Mouse (Mus musculus) left cerebral cortex, postnatal 25 days (tissue): Measurements from ENCODE around the gene Lamtor4. TPM values are rescaled to one million over a fixed set of nuclear protein-coding genes. Genes with fewer than 3 reads are reported as not detected.

Experiments used
- DNase-seq, 2 experiments: peaks; one replicate each; pipeline ENCODE4 v3.0.0; 2022; ENCODE audit warnings: low spot score in 2 of 2, mixed read lengths in 1 of 2
- intact Hi-C: fragments of 180-260 bp; cut with DNase I; formaldehyde crosslinking; loops from one replicate; pipeline ENCODE4 v1.15.1; 2025
- total RNA-seq, 2 experiments: library from RNA; stranded (reverse); gene quantifications; 2 replicates each; pipeline ENCODE4 v1.2.3; 2021

Lamtor4 gene
- total RNA-seq, 2 experiments from 2014 or later = 56.9 to 59.8 TPM

DNA sequence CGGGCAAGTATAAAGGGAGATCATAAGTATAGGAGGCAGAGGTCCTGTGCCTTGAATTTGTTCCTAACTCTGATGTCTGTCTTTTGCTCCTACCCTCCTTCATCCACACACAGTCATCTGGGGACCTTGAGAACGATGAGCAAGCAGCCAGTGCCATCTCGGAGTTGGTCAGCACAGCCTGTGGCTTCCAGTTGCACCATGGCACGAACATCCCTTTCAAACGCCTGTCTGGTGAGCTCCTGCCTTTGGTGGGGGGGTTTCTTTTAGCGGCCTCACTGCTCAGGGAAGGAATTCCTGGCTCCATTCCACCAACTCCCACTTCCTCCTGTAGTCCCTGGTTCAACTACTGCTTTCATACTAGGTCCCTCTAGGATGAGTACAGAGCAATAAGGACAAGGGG is 3.3 kb downstream of the Lamtor4 start:
- intact Hi-C loops = loop anchor here (5.0 kb wide), 1 partner anchor 184 kb away; the partner anchor contains the start of gene Zfp157
- no peak for DNase-seq

DNA sequence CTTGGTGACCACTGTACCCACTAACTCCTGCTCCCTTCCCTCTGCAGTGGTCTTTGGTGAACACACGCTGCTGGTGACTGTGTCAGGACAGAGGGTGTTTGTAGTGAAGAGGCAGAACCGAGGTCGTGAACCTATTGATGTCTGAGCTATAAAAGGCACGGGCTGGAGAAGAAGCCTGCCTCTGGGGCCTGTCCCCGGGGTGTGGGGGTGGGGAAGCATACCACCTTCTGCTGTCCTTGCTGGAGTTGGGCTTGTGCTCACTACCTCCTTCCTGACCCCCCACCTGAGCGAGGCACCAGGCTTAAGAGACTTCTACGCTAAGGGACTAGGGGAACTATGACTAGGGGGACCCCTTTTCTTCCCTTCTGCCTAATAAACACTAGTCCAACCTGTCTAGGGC is 3.7 kb downstream of the Lamtor4 start:
- no peak for DNase-seq
- intact Hi-C loops = loop anchor here (5.0 kb wide), 1 partner anchor 183 kb away; the partner anchor contains the start of gene Zfp157

DNA sequence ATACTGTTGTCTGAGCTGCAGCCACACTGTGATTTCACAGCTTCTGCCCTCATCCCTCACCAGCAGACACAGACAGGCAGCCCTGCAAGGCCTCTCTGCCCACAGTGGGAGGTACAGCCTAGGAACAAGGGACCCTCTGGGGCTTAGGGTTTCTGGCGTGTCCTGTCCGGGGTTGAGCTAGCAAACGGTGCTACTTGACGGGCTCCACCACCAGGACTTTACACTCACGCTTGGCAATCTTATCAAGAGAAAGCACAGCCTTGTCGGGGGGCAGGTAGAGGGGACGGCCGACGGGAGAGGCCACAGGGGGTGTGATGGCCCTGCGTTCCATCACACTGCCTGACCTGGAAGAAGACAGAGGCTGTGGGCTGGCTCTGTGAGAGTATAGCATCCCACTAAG is 4.8 kb downstream of the Lamtor4 start:
- no peak for DNase-seq
- intact Hi-C loops = no loop called here

DNA sequence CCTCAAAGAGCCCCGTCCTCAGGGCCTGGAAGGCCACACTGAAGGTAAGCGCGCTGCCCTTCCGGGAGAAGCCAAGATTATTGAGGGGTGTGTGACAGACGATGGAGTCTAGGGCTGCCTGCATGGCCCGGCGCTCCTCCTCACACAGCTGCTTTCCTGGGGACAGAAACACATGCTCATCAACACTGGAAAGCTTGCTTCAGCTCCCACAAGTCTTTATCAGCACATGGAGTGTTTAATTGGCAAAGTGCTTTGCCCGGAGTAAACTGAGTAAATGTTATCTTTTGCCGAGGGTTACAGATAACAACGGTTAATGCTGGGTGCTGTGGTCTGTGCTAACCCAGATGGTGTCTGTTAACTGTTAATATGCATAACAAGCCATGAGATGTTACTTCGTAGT is 5.6 kb downstream of the Lamtor4 start:
- intact Hi-C loops = no loop called here
- DNase-seq = no peak

DNA sequence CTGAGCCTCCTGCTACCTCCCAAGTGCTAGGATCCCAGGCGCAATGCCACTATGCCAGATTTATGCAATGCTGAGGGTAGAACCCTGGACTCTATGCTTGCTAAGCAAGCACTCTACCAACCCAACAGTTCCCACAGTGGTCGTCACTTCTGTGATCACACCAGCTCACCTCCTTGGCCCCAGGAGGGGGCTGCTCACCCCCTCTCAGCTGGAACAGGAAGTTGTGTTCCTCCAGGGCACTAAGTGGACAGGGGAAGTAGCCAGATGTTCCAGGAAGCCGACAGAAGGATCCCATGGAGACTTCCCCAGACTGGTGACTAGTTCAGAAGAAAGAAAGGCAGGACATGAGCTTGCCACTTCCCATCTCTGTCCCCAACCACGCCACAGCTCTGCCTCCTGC is 6.7 kb downstream of the Lamtor4 start:
- no peak for DNase-seq
- intact Hi-C loops = no loop called here

DNA sequence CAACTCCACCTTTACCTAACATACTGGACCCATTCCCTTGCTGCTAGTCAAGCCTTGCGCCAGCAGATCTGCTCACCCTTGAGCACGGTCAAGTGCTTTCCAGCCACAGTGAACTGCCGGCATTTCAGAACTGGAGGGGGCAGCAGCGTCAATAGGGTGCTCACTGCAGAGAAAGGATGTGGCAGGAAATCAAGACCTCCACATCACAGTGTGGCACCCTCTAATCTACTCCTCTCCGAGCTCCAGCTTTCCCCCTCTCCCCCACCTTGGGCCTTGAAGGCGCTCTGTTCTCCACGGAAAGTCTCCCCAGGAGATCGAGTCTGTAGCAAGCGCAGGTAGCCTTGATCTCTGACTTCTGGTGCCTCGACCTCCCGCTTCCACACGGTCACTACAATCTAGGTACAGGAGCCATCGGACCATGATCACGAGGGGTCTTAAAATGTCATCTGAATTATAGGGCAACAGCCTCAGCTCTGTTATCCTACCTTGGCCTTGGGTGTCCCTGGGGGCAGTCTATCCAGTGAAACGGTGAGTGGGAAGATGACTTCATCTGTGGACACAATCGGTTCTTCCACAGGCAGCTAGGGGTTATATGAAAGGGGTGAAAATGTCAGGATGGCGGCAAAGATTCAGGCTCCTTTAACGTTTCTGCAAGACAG is 7.4 kb downstream of the Lamtor4 start:
- intact Hi-C loops = no loop called here
- no peak for DNase-seq

DNA sequence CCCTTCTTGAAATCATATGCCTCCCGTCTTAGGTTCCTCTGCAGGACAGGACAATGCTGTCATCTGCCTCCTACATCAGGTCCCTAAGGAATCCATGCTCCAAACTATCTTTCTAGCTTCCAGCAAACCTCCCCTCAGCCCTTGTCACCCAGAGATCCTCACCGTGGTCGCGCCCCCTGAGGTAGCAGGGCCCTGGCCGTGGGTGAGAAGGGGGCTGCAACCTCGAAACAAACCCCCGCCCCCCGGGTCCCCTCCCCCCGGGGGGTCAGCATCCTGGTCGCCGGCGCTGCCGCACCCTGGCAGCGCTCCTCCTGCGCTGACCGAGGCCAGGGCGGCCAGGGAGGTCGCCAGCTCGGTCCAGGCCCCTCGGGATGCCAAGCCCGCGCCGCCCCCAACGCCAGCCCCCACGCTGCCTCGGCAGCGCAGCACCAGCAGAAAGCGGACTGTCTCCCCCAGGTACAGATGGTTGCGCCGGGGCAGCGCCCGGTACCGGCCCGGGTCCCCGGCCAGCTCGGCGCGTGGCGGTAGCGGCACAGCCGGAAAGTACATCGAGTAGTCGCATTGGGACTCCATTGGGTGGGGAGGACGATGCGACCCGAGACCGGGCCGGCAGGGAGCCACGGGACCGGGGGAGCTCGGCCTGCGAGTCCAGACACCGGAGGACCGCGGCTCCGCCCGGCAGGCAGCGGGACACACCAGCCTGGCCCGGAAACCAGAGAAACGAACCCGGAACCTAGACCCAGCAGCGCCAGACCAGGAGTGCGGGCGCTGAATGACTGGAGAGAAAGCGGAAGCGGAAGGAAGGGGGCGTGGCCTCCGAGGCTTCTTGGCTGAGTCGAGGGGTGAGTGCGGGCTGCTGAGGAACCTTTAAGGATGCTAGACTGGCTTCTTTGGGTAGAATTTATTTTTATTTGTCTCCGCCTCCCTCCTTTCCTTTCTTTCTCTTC is 8.3 kb downstream of the Lamtor4 start, which contains the start of gene BC037034:
TSS of gene BC037034 (minus strand) at position 774 of the 947 bp plus-strand sequence.
- peak; percentile 90 to 95 for DNase-seq
- intact Hi-C loops = no loop called here

DNA sequence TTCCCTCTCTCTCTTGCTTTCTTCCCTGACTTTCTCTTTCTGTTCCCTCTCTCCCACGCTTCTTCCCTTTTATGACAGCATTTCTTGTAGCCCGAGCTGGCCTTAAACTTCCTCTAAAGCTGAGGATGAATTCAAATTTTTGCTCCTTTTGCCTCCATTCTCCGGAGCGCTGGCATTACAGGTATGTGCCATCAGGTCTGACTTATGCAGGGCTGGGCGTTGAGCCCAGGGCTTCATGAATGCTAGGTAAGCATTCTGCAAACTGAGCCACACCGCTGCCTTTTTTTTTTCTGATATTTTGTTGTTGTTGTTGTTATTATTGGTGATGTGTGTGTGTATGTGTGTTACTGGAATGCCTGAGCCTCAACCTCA is 8.9 kb downstream of the Lamtor4 start:
- no peak for DNase-seq
- intact Hi-C loops = no loop called here

DNA sequence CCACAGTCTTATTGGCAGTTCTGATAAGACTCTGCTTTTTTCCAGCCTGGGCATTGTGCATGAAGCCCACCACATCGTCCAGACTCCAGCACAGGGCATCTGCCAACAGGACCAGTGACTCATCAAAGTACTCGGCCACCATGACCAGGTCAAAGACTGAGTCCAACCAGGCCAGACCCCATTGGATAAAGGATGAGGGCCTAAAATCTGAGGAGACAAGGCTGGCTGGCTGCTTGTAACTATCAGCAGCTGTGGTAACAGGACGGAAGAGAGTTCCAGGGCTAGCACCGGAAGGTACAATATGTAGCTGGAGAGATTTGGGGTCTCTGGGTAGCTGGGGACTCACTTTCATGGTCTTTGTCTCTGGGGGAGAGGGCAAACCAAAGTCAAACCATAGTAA is 10.4 kb downstream of the Lamtor4 start:
- intact Hi-C loops = no loop called here
- no peak for DNase-seq

DNA sequence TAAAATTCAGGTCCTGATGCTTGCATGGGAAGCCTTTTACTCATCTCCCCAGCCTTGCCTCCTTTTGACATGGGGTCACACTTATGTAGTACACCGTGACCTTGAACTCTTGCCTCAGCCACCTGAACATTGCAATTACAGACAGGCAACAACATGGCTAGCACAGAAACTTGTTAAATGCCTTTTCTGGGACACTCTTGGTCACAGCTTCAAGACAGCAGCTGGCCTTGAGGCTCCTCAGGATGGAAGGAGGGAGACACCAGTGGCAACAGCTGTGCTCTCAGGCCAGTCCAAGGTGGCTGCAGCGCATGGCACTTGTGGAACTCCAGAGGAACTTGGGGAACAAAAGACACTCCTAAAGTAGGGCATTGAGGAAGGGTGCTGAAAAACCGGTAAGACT is 11.8 kb downstream of the Lamtor4 start:
- intact Hi-C loops = no loop called here
- no peak for DNase-seq

DNA sequence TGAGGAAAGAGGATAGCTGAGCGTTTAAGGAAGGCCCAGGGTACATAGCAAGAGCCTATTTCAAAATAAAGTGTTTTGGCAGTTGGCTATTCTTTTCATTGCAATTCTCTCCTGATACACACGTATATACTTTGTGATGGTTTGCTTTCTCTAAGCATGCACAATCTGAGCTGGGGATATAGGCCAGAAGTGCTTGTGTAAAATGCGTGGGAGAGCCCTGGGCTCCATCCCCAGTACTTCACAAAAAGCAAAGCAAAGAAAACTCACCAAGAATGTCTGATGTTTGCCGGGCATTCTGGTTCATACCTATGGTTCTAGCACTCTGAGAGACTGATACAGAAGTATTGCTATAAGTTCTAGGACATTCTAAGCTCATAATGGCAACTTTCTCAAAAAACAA is 13.7 kb downstream of the Lamtor4 start:
- intact Hi-C loops = no loop called here
- peak in 1 of 2 experiments; percentile 45 for DNase-seq

DNA sequence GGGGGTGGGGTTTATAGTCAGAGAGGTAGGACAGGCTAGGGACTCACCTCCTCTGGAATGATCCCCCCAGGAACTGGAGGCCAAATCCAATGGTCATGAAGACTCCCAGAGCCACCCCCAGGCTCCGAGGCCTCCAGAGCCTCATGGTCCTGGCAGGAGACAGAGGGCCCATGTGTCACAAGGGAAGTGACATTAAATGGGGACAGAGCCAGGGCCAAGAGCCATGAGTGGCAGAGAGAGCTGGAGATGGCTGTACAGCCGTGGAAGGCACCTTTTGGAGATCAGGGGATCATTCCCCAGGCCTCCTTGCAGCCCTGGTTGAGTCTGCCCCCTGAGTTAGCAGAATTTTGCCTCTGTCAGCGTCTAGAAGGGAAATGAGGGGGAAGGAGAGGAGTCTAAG is 15.9 kb downstream of the Lamtor4 start:
- no peak for DNase-seq
- intact Hi-C loops = no loop called here

DNA sequence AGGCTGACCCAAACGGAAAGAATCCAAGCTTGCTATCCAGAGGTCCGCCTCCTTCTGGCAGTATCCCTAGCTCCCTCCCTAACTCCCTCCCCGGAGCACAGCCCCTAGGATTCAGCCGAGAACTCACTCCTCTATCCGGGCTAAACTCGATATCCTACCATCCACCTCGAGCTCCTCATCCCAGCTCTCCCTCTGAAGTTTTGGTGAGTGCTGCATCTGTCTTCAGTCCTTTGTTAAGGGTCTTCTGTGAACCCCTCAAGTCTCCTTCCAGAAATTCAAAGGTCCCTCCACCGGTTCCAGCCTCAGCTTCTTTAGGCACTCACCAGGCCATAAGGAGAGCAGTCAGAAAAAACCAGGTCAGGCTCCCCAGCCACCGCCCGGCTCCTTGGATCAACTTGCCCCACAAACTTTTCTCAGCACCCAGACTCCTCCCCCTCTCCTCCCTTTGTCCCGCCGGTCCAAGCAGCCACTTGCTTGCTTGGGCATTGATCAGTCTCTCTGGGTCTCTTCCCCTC is 17.2 kb downstream of the Lamtor4 start, which contains the start of gene Gal3st4:
TSS of gene Gal3st4 (minus strand) at position 432 of the 515 bp plus-strand sequence.
- intact Hi-C loops = no loop called here

DNA sequence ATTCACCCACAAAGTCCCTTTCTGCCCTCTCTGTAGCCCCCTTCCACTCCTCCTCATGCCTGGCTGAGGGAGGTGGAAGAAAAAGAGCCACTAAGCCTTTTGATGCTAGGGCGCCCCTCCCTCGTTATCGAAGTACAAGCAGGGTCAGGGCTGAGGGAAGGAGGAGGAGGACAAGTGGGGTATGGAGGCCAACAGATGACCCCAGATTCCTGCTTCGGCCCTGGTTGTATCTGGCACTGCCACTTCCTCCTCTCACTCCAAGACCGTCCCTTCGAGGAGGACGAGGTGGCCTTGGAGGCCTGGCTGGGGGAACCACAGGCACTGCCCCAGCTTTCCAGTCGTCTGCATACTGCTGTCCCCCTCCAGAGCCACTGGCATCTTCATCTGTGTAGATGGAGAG is 18.9 kb downstream of the Lamtor4 start:
- intact Hi-C loops = no loop called here
- no peak for DNase-seq

More for the DNA sequence above, 17.2 kb downstream of the Lamtor4 start, which contains the start of gene Gal3st4:
- no peak for DNase-seq

DNA sequence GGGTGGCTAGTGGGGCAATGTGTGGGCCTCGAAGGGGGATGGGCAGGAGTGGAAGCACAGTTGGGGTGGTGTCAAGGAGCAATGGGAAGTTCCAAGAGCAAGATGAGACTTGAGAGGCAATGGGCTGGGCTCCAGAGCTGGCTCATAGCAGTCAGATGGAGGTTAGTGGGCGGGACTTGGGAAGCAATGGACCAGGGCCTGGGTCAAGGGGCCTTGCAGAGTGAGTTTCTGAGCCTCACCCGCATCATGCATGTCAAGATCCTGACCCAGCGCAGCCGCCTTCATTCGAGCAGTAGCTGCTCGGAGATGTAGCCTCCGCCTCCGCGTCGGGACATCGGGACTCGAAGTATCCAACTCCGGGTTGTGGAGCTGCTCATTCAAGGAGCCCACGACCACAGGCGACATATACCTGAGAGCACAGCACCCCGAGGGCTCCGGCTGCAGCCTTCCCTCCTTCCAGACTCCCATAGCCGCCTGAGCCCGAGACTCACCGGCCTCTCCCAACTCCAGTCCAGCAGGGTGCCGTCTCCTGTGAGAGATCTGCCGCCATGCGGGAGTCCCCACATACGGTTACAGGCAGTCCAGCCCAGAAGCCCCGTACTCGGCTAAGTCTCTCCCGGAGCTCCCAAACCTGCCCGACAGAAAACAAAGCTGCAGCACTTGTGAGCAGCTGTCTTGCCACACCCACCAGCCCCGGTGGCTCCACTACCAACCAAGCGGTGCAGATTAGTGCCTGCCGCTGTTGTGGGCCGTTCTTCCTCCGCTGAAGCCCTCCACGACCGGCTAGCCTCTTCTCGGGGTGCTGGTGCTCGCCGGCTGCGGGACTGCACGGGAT is 20.2 kb downstream of the Lamtor4 start:
- no peak for DNase-seq
- intact Hi-C loops = no loop called here

DNA sequence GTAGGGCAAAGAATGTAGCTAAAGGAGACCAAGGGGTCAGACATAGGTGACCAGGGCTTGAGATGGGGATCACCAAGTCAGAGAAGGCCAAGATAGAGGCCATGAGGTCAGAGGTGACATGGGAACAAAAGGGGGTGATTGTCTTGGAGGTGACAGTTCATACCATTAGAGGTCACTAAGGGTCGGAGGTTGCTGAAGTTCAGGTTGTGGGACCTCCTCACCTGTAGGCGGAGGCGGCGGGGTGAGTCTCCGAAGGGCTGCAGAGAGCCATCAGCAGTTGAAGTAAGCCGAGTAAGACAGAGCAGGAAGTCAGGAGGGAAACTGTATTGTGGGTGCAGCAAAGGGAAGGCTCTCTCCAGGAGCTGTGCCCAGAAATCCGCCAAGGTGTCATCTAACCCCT is 22.7 kb downstream of the Lamtor4 start:
- no peak for DNase-seq
- intact Hi-C loops = no loop called here

DNA sequence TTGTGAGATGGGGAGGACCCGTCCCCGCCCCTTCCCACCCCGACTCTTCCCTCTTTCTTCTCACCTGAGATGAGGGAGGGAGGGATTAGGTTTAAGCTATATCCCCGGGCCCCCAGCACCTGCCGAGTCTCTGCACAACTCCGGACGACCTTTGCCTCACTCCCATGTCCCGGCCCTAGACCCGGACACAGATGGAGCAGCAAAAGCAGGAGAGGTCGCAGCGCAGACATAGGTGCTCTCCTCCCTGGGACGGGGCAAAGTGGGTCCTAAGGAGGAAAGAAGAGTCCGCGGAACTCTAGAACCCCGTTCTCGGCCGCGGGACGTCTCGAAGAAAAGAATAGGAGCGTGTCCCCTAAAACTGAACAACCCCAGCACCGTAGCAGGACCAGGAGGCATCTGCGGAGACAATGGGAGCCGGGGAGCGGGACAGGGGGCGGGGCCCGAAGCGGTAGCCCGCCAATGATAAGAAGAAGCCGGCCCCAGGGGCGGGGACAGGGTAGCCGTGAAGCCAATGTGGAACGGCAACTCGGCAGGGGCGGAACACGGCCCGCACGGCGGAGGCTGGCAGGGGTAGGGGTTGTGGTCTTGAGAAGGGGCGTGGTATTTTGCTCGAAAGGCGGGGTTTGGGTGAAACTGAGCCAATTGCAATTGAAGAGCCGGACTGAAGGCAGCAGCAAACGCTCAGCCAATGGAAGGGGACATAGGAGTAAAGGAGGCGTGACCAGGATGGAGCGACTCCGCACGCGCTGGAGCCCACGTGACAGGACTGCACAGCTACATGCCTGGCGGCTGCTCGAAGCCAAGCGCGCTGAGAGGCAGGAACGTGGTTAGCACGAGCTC is 24.5 kb downstream of the Lamtor4 start, which contains the start of the genes Gm43720, Gpc2 and Stag3:
TSS of gene Gm43720 (minus strand) at position 374 of the 840 bp plus-strand sequence.
TSS of gene Gpc2 (minus strand) at position 421 of the 840 bp plus-strand sequence.
TSS of gene Stag3 (plus strand) at position 656 of the 840 bp plus-strand sequence.
- intact Hi-C loops = no loop called here
- DNase-seq = peak; percentile 72 to 85

DNA sequence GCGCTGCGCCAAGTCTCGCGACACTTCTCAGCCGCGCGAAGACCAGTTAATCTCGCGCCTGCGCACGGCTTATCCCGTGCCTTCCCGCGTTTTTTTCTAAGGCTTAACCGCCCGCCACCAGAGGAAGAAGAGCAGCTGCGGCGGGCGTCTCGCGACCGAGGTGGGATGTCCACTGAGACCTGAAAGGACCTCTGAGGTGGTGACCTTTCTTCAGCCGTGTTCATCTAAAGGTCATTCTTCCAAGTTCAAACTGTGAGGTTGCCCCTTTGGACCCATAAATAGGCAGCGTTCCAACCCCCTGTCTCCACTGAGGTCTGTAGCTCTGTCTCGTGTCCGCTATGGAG is 25.1 kb downstream of the Lamtor4 start:
- intact Hi-C loops = no loop called here
- no peak for DNase-seq

DNA sequence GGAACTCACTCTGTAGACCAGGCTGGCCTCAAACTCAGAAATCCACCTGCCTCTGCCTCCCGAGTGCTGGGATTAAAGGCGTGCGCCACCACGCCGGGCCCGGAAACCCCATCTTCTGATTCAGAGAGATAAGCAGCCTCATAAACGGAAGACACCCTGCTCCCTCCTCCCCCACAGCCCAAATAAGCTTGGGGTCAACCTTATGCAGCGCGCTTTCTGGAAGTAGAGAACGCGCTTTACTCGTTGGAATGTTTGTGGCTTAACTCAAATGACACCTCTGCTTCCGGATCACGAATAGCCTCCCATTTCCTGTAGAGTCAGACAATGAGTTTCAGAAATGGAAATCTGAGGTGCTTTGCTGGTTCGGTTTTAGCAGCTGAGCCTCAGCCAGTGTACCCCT is 25.5 kb downstream of the Lamtor4 start:
- intact Hi-C loops = no loop called here
- no peak for DNase-seq
